Mouse (Mus musculus) limb, embryonic 15.5 days (tissue): ENCODE data around the gene Gna14. TPM values are rescaled to one million over a fixed set of nuclear protein-coding genes. Genes with fewer than 3 reads are reported as not detected.

Experiments
- ATAC-seq: fragments of 200-750 bp; cut with Nextera tagmentation; 2 replicates; pipeline ENCODE4 v1.8.0; 2017; ENCODE audit warnings: low read depth, moderate TSS enrichment; ENCODE audit not compliant: insufficient number of reproducible peaks, low FRiP score, low TSS enrichment
- H3K27ac ChIP-seq: fragments of 300-500 bp; sonication (generic); 2 replicates; pipeline ENCODE4 v1.5.1; 2015; ENCODE audit warnings: moderate library complexity, mild to moderate bottlenecking, inconsistent platforms
- H3K27me3 ChIP-seq: fragments of 300-500 bp; sonication (generic); 2 replicates; pipeline ENCODE4 v1.6.1; 2015; ENCODE audit warnings: inconsistent platforms
- H3K36me3 ChIP-seq: fragments of 300-500 bp; sonication (generic); 2 replicates; pipeline ENCODE4 v1.6.1; 2015; ENCODE audit warnings: inconsistent platforms
- H3K4me1 ChIP-seq: fragments of 300-500 bp; sonication (generic); 2 replicates; pipeline ENCODE4 v1.6.1; 2015; ENCODE audit warnings: inconsistent platforms
- H3K4me2 ChIP-seq: fragments of 300-500 bp; sonication (generic); 2 replicates; pipeline ENCODE4 v1.6.1; 2015; ENCODE audit warnings: mild to moderate bottlenecking, inconsistent platforms
- H3K4me3 ChIP-seq: fragments of 300-500 bp; sonication (generic); 2 replicates; pipeline ENCODE4 v1.5.1; 2015; ENCODE audit warnings: mild to moderate bottlenecking, inconsistent platforms
- H3K9ac ChIP-seq: fragments of 300-500 bp; sonication (generic); 2 replicates; pipeline ENCODE4 v1.6.1; 2015; ENCODE audit warnings: inconsistent platforms
- H3K9me3 ChIP-seq: fragments of 300-500 bp; sonication (generic); 2 replicates; pipeline ENCODE4 v1.6.1; 2016; ENCODE audit warnings: inconsistent platforms
- WGBS: fragments of 180-500 bp; shearing (Covaris S2); methylation state at CpG from one replicate; pipeline ENCODE4 v1.1.7; 2015; 5-methylcytosine and 5-hydroxymethylcytosine counted together
- polyA plus RNA-seq: library from polyadenylated mRNA; unstranded; fragments of >200 nt; fragmentation: Nextera tagmentation; extraction: Ambion mirVana; gene quantifications from 2 replicates; pipeline ENCODE4 v1.2.1, GENCODE M21; 2015

Gna14 gene
- polyA plus RNA-seq, 1 experiment from 2014 or later = 7.2 TPM

GRCm38 (mm10) chr19:16457127-16457526 lies 21.6 kb downstream of the Gna14 start:
- H3K9ac ChIP-seq = no peak overlapping the region
- H3K9me3 ChIP-seq = no peaks in the 10 kb centered on the region
- H3K27ac ChIP-seq = no peak overlapping the region
- ATAC-seq = no peak
- H3K4me1 ChIP-seq = no peaks in the 10 kb centered on the region
- 74% methylated on average over 6 of the region's 6 CpGs for WGBS
- H3K4me3 ChIP-seq = no peak overlapping the region
- H3K4me2 ChIP-seq = no peak overlapping the region
- H3K36me3 ChIP-seq = no peaks in the 10 kb centered on the region
- H3K27me3 ChIP-seq = no peaks in the 10 kb centered on the region

- ATAC-seq = no peak
- H3K4me1 ChIP-seq = no peaks in the 10 kb centered on the region
- no peak overlapping the region for H3K4me3 ChIP-seq
- 57% methylated on average over 5 of the region's 5 CpGs for WGBS
- no peak overlapping the region for H3K4me2 ChIP-seq
- no peak overlapping the region for H3K9ac ChIP-seq
- no peaks in the 10 kb centered on the region for H3K36me3 ChIP-seq
- H3K27me3 ChIP-seq = no peaks in the 10 kb centered on the region
- no peaks in the 10 kb centered on the region for H3K9me3 ChIP-seq
- H3K27ac ChIP-seq = no peak overlapping the region
Measured at GRCm38 (mm10) chr19:16459317-16459716, 23.8 kb downstream of the Gna14 start.

GRCm38 (mm10) chr19:16460292-16460691 lies 24.7 kb downstream of the Gna14 start:
- no peak for ATAC-seq
- 75% methylated on average over 6 of the region's 6 CpGs for WGBS
- Histone ChIP-seq H3K4me1 (no peaks in the 10 kb centered on the region), H3K4me2 (no peak overlapping the region), H3K4me3 (no peak overlapping the region), H3K27me3 (no peaks in the 10 kb centered on the region), H3K27ac (no peak overlapping the region), H3K9me3 (no peaks in the 10 kb centered on the region), H3K9ac (no peak overlapping the region), H3K36me3 (no peaks in the 10 kb centered on the region)

GRCm38 (mm10) chr19:16460831-16461230 lies 25.3 kb downstream of the Gna14 start:
- H3K4me3 ChIP-seq = no peak overlapping the region
- H3K9me3 ChIP-seq = no peaks in the 10 kb centered on the region
- 89% methylated on average over 14 of the region's 14 CpGs for WGBS
- no peak overlapping the region for H3K9ac ChIP-seq
- no peaks in the 10 kb centered on the region for H3K36me3 ChIP-seq
- no peaks in the 10 kb centered on the region for H3K27me3 ChIP-seq
- no peak for ATAC-seq
- no peaks in the 10 kb centered on the region for H3K4me1 ChIP-seq
- no peak overlapping the region for H3K4me2 ChIP-seq
- no peak overlapping the region for H3K27ac ChIP-seq

- no peaks in the 10 kb centered on the region for H3K27me3 ChIP-seq
- H3K27ac ChIP-seq = no peak overlapping the region
- no peak overlapping the region for H3K4me3 ChIP-seq
- H3K9ac ChIP-seq = no peak overlapping the region
- WGBS = 80% methylated on average over 9 of the region's 9 CpGs
- ATAC-seq = no peak
- no peaks in the 10 kb centered on the region for H3K36me3 ChIP-seq
- H3K4me1 ChIP-seq = no peaks in the 10 kb centered on the region
- no peak overlapping the region for H3K4me2 ChIP-seq
- no peaks in the 10 kb centered on the region for H3K9me3 ChIP-seq
Measured at GRCm38 (mm10) chr19:16462461-16462860, 26.9 kb downstream of the Gna14 start.

GRCm38 (mm10) chr19:16464730-16465129 lies 29.2 kb downstream of the Gna14 start:
- Histone ChIP-seq H3K27me3 (no peaks in the 10 kb centered on the region), H3K9me3 (no peaks in the 10 kb centered on the region), H3K4me2 (no peak overlapping the region), H3K27ac (no peak overlapping the region), H3K4me3 (no peak overlapping the region), H3K36me3 (no peaks in the 10 kb centered on the region), H3K9ac (no peak overlapping the region), H3K4me1 (no peaks in the 10 kb centered on the region)
- 78% methylated on average over 4 of the region's 4 CpGs for WGBS
- no peak for ATAC-seq

GRCm38 (mm10) chr19:16468756-16469374 lies 33.3 kb downstream of the Gna14 start:
- H3K4me1 ChIP-seq = no peaks in the 10 kb centered on the region
- 52% methylated on average over 2 of the region's 2 CpGs for WGBS
- H3K36me3 ChIP-seq = no peaks in the 10 kb centered on the region
- no peak overlapping the region for H3K4me3 ChIP-seq
- no peak overlapping the region for H3K27ac ChIP-seq
- no peak overlapping the region for H3K9ac ChIP-seq
- no peaks in the 10 kb centered on the region for H3K9me3 ChIP-seq
- H3K4me2 ChIP-seq = no peak overlapping the region
- H3K27me3 ChIP-seq = no peaks in the 10 kb centered on the region
- ATAC-seq = no peak

GRCm38 (mm10) chr19:16472655-16473054 lies 37.1 kb downstream of the Gna14 start:
- H3K4me2 ChIP-seq = no peak overlapping the region
- no peak for ATAC-seq
- no peak overlapping the region for H3K4me3 ChIP-seq
- no peak overlapping the region for H3K27ac ChIP-seq
- no peaks in the 10 kb centered on the region for H3K36me3 ChIP-seq
- H3K4me1 ChIP-seq = no peaks in the 10 kb centered on the region
- no peaks in the 10 kb centered on the region for H3K9me3 ChIP-seq
- no peak overlapping the region for H3K9ac ChIP-seq
- H3K27me3 ChIP-seq = no peaks in the 10 kb centered on the region
- 74% methylated on average over 5 of the region's 5 CpGs for WGBS

GRCm38 (mm10) chr19:16477314-16477946 lies 41.9 kb downstream of the Gna14 start:
- H3K9ac ChIP-seq = no peak overlapping the region
- no peak overlapping the region for H3K4me2 ChIP-seq
- no peaks in the 10 kb centered on the region for H3K4me1 ChIP-seq
- no peak overlapping the region for H3K27ac ChIP-seq
- H3K9me3 ChIP-seq = no peaks in the 10 kb centered on the region
- no peaks in the 10 kb centered on the region for H3K36me3 ChIP-seq
- no peak for ATAC-seq
- H3K4me3 ChIP-seq = no peak overlapping the region
- 77% methylated on average over 12 of the region's 12 CpGs for WGBS
- no peaks in the 10 kb centered on the region for H3K27me3 ChIP-seq

- no peak overlapping the region for H3K4me3 ChIP-seq
- no peaks in the 10 kb centered on the region for H3K4me1 ChIP-seq
- no peaks in the 10 kb centered on the region for H3K36me3 ChIP-seq
- no peak overlapping the region for H3K4me2 ChIP-seq
- H3K27ac ChIP-seq = no peak overlapping the region
- 56% methylated on average over 8 of the region's 8 CpGs for WGBS
- H3K9me3 ChIP-seq = no peaks in the 10 kb centered on the region
- H3K9ac ChIP-seq = no peak overlapping the region
- no peak for ATAC-seq
- no peaks in the 10 kb centered on the region for H3K27me3 ChIP-seq
Measured at GRCm38 (mm10) chr19:16478186-16478607, 42.6 kb downstream of the Gna14 start.

GRCm38 (mm10) chr19:16482047-16482446 lies 46.5 kb downstream of the Gna14 start:
- Histone ChIP-seq H3K9me3 (no peaks in the 10 kb centered on the region), H3K4me3 (no peak overlapping the region), H3K4me1 (no peaks in the 10 kb centered on the region), H3K27ac (no peak overlapping the region), H3K27me3 (no peaks in the 10 kb centered on the region), H3K4me2 (no peak overlapping the region), H3K9ac (no peak overlapping the region), H3K36me3 (no peaks in the 10 kb centered on the region)
- no peak for ATAC-seq
- WGBS = 84% methylated on average over 3 of the region's 3 CpGs

GRCm38 (mm10) chr19:16484237-16484636 lies 48.7 kb downstream of the Gna14 start:
- no peaks in the 10 kb centered on the region for H3K36me3 ChIP-seq
- no peaks in the 10 kb centered on the region for H3K4me1 ChIP-seq
- WGBS = 80% methylated on average over 10 of the region's 10 CpGs
- H3K4me2 ChIP-seq = no peak overlapping the region
- H3K9me3 ChIP-seq = no peaks in the 10 kb centered on the region
- no peak for ATAC-seq
- no peak overlapping the region for H3K27ac ChIP-seq
- no peak overlapping the region for H3K4me3 ChIP-seq
- H3K27me3 ChIP-seq = no peaks in the 10 kb centered on the region
- H3K9ac ChIP-seq = no peak overlapping the region
